Mouse (Mus musculus) thymus, adult 2 months (tissue): ENCODE measurements around the gene Gm49354. TPM values are rescaled to one million over a fixed set of nuclear protein-coding genes. Genes with fewer than 3 reads are reported as not detected.
"Not testable (repeated sequence)": the region's sequence is repeated elsewhere in the genome, so short reads cannot be mapped to it uniquely, and the experiment has no call there.

Experiments used
- DNase-seq: peaks from one replicate; pipeline ENCODE4 v3.0.0; 2021
- H3K27ac ChIP-seq: fragments of 200-500 bp; 2 replicates; pipeline ENCODE4 v1.5.1; 2012; ENCODE audit warnings: low read length, control low read depth; ENCODE audit not compliant: control insufficient read depth, insufficient read depth
- H3K27me3 ChIP-seq: fragments of 200-500 bp; 2 replicates; pipeline ENCODE4 v1.6.1; 2012; ENCODE audit warnings: mild to moderate bottlenecking, low read length, moderate library complexity, mixed read lengths; ENCODE audit not compliant: control insufficient read depth, insufficient read depth
- H3K36me3 ChIP-seq: fragments of 200-500 bp; 2 replicates; pipeline ENCODE4 v1.6.1; 2012; ENCODE audit warnings: mild to moderate bottlenecking, low read length, moderate library complexity; ENCODE audit not compliant: control insufficient read depth, insufficient read depth
- H3K4me1 ChIP-seq: fragments of 200-500 bp; replicated peaks from 2 replicates; pipeline ENCODE4 v1.6.1; 2012; ENCODE audit warnings: low read length; ENCODE audit not compliant: control insufficient read depth, insufficient read depth
- H3K4me3 ChIP-seq: fragments of 200-500 bp; 2 replicates; pipeline ENCODE4 v1.5.1; 2012; ENCODE audit warnings: mild to moderate bottlenecking, low read length, control low read depth, moderate library complexity; ENCODE audit not compliant: control insufficient read depth, insufficient read depth
- CTCF ChIP-seq: fragments of 200-500 bp; IDR thresholded peaks from 2 replicates; pipeline ENCODE4 v1.5.1; 2012; ENCODE audit warnings: mild to moderate bottlenecking, control low read depth, low read length, moderate library complexity, borderline replicate concordance; ENCODE audit not compliant: control insufficient read depth, poor library complexity, insufficient read depth; ENCODE audit errors: extremely low read depth
- POLR2A ChIP-seq: fragments of 200-500 bp; IDR thresholded peaks from 2 replicates; pipeline ENCODE4 v1.6.1; 2012; ENCODE audit warnings: mild to moderate bottlenecking, low read length, control low read depth, moderate library complexity; ENCODE audit not compliant: control insufficient read depth, poor library complexity, insufficient read depth; ENCODE audit errors: extremely low read depth
- WGBS: fragments of 180-500 bp; shearing (Covaris S2); methylation state at CpG from one replicate; pipeline ENCODE4 v1.1.7; 2018; 5-methylcytosine and 5-hydroxymethylcytosine counted together
- polyA plus RNA-seq: library from polyadenylated mRNA; depleted of rRNA; stranded (reverse); fragments of >200 nt; gene quantifications from 2 replicates; pipeline ENCODE4 v1.2.3, GENCODE M21; 2012

Gene Gm49354
- polyA plus RNA-seq, 1 experiment: not detected

- 95% methylated on average over 6 of the region's 6 CpGs for WGBS
- no peaks in the 10 kb centered on the region for H3K27me3 ChIP-seq
- no peak for TF ChIP-seq CTCF
- no peak for TF ChIP-seq POLR2A
- peaks cover 89% of the 10 kb centered on the region for H3K36me3 ChIP-seq
- no peak overlapping the region for H3K27ac ChIP-seq
- DNase-seq: no peak
- H3K4me1 ChIP-seq: no peaks in the 10 kb centered on the region
- no peak overlapping the region for H3K4me3 ChIP-seq
These were observed 13.9 kb upstream of the Gm49354 start for GRCm38 (mm10) chr13:59795807-59796465.

- TF ChIP-seq CTCF: no peak
- TF ChIP-seq POLR2A: no peak
- WGBS: 100% methylated on average over 1 of the region's 1 CpGs
- H3K36me3 ChIP-seq: peaks cover 85% of the 10 kb centered on the region
These were observed 12.7 kb upstream of the Gm49354 start for GRCm38 (mm10) chr13:59794786-59795185.

GRCm38 (mm10) chr13:59779744-59780264 lies 2.2 kb downstream of the Gm49354 start:
- WGBS: 97% methylated on average over 1 of the region's 1 CpGs
- peaks cover 90% of the 10 kb centered on the region for H3K36me3 ChIP-seq
- not testable (repeated sequence) for H3K4me3 ChIP-seq, H3K27ac ChIP-seq, DNase-seq, H3K27me3 ChIP-seq, H3K4me1 ChIP-seq

More at GRCm38 (mm10) chr13:59794786-59795185, 12.7 kb upstream of the Gm49354 start:
- DNase-seq: no peak
- no peaks in the 10 kb centered on the region for H3K27me3 ChIP-seq
- H3K4me3 ChIP-seq: no peak overlapping the region
- H3K4me1 ChIP-seq: no peaks in the 10 kb centered on the region
- H3K27ac ChIP-seq: no peak overlapping the region

- Histone ChIP-seq H3K36me3 (peaks cover 86% of the 10 kb centered on the region), H3K27me3 (no peaks in the 10 kb centered on the region), H3K27ac (no peak overlapping the region), H3K4me3 (no peak overlapping the region), H3K4me1 (peaks cover 3% of the 10 kb centered on the region; the same call in 1 of the 2 replicates)
- 80% methylated on average over 4 of the region's 4 CpGs for WGBS
- TF ChIP-seq POLR2A (no peak), CTCF (no peak)
- peak; percentile 31 for DNase-seq
These were observed 2.8 kb downstream of the Gm49354 start for GRCm38 (mm10) chr13:59779213-59779612.

- Histone ChIP-seq H3K4me3 (no peak overlapping the region), H3K36me3 (peaks cover 49% of the 10 kb centered on the region), H3K27me3 (no peaks in the 10 kb centered on the region), H3K27ac (no peak overlapping the region), H3K4me1 (peaks cover 11% of the 10 kb centered on the region)
- DNase-seq: no peak
- TF ChIP-seq CTCF (no peak), POLR2A (no peak)
- 93% methylated on average over 3 of the region's 3 CpGs for WGBS
These were observed 6.9 kb downstream of the Gm49354 start for GRCm38 (mm10) chr13:59775168-59775567.

- no peak for TF ChIP-seq CTCF
- no peak for TF ChIP-seq POLR2A
- DNase-seq: peak; percentile 28
- peak overlapping the region; percentile 71 for H3K27ac ChIP-seq
- WGBS: 26% methylated on average over 9 of the region's 9 CpGs
- no peak overlapping the region for H3K4me3 ChIP-seq
- H3K27me3 ChIP-seq: no peaks in the 10 kb centered on the region
- H3K4me1 ChIP-seq: peaks cover 12% of the 10 kb centered on the region
- peaks cover 19% of the 10 kb centered on the region for H3K36me3 ChIP-seq
These were observed 10.8 kb downstream of the Gm49354 start for GRCm38 (mm10) chr13:59771257-59771656.

GRCm38 (mm10) chr13:59770847-59771246 lies 11.2 kb downstream of the Gm49354 start:
- DNase-seq: peak; percentile 10
- H3K4me3 ChIP-seq: no peak overlapping the region
- H3K36me3 ChIP-seq: peaks cover 15% of the 10 kb centered on the region
- no peaks in the 10 kb centered on the region for H3K27me3 ChIP-seq
- TF ChIP-seq CTCF (no peak), POLR2A (no peak)
- 37% methylated on average over 9 of the region's 9 CpGs for WGBS
- peaks cover 12% of the 10 kb centered on the region for H3K4me1 ChIP-seq
- H3K27ac ChIP-seq: peak overlapping the region; percentile 71
